Mouse (Mus musculus): ENCODE results near the gene Tpi1. TPM values are rescaled to one million over a fixed set of nuclear protein-coding genes. Genes with fewer than 3 reads are reported as not detected.
A peak's percentile ranks its signal among the peaks of the same experiment; 100 is the strongest.
"Not testable (repeated sequence)": the region's sequence is repeated elsewhere in the genome, so short reads cannot be mapped to it uniquely, and the experiment has no call there.

Gene Tpi1
- total RNA-seq, 1 experiment from 2014 or later, result 193 TPM

- ATAC-seq (replicated peaks in 1 of 2; ENCODE audit: insufficient read depth in 1 of 2, low FRiP score in 2 of 2, low TSS enrichment in 1 of 2, low read depth in 1 of 2, poor library complexity in 2 of 2, severe bottlenecking in 2 of 2), result no peak
These were observed 22.3 kb upstream of the Tpi1 start for GRCm38 (mm10) chr6:124836411-124836810.

- ATAC-seq (replicated peaks in 1 of 2; ENCODE audit: insufficient read depth in 1 of 2, low FRiP score in 2 of 2, low TSS enrichment in 1 of 2, low read depth in 1 of 2, poor library complexity in 2 of 2, severe bottlenecking in 2 of 2), result no peak
These were observed 21.4 kb upstream of the Tpi1 start for GRCm38 (mm10) chr6:124835531-124835930.

- no peak for ATAC-seq (replicated peaks in 1 of 2; ENCODE audit: insufficient read depth in 1 of 2, low FRiP score in 2 of 2, low TSS enrichment in 1 of 2, low read depth in 1 of 2, poor library complexity in 2 of 2, severe bottlenecking in 2 of 2)
These were observed 20.5 kb upstream of the Tpi1 start for GRCm38 (mm10) chr6:124834512-124835081.

GRCm38 (mm10) chr6:124831649-124832048 lies 17.6 kb upstream of the Tpi1 start:
- ATAC-seq (replicated peaks in 1 of 2; ENCODE audit: insufficient read depth in 1 of 2, low FRiP score in 2 of 2, low TSS enrichment in 1 of 2, low read depth in 1 of 2, poor library complexity in 2 of 2, severe bottlenecking in 2 of 2), result no peak

GRCm38 (mm10) chr6:124831199-124831598 lies 17.1 kb upstream of the Tpi1 start:
- ATAC-seq (replicated peaks in 1 of 2; ENCODE audit: insufficient read depth in 1 of 2, low FRiP score in 2 of 2, low TSS enrichment in 1 of 2, low read depth in 1 of 2, poor library complexity in 2 of 2, severe bottlenecking in 2 of 2), result not testable (repeated sequence)

- peak; percentile 74 to 76 for ATAC-seq (replicated peaks in 1 of 2; ENCODE audit: insufficient read depth in 1 of 2, low FRiP score in 2 of 2, low TSS enrichment in 1 of 2, low read depth in 1 of 2, poor library complexity in 2 of 2, severe bottlenecking in 2 of 2)
These were observed 16.0 kb upstream of the Tpi1 start for GRCm38 (mm10) chr6:124829799-124830700.

- ATAC-seq (replicated peaks in 1 of 2; ENCODE audit: insufficient read depth in 1 of 2, low FRiP score in 2 of 2, low TSS enrichment in 1 of 2, low read depth in 1 of 2, poor library complexity in 2 of 2, severe bottlenecking in 2 of 2), result peak; percentile 83
These were observed 15.0 kb upstream of the Tpi1 start, which contains the start of the genes Usp5 and Cdca3 for GRCm38 (mm10) chr6:124828868-124829798. Usp5 (minus strand) TSS chr6:124829484. Cdca3 (plus strand) TSS chr6:124829547.

GRCm38 (mm10) chr6:124828101-124828592 lies 14.1 kb upstream of the Tpi1 start:
- peak; percentile 4 to 10; a peak in 2 of 4 replicates for ATAC-seq (replicated peaks in 1 of 2; ENCODE audit: insufficient read depth in 1 of 2, low FRiP score in 2 of 2, low TSS enrichment in 1 of 2, low read depth in 1 of 2, poor library complexity in 2 of 2, severe bottlenecking in 2 of 2)

- ATAC-seq (replicated peaks in 1 of 2; ENCODE audit: insufficient read depth in 1 of 2, low FRiP score in 2 of 2, low TSS enrichment in 1 of 2, low read depth in 1 of 2, poor library complexity in 2 of 2, severe bottlenecking in 2 of 2), result no peak
These were observed 8.0 kb upstream of the Tpi1 start for GRCm38 (mm10) chr6:124822049-124822448.

GRCm38 (mm10) chr6:124820891-124821290 lies 6.8 kb upstream of the Tpi1 start:
- no peak for ATAC-seq (replicated peaks in 1 of 2; ENCODE audit: insufficient read depth in 1 of 2, low FRiP score in 2 of 2, low TSS enrichment in 1 of 2, low read depth in 1 of 2, poor library complexity in 2 of 2, severe bottlenecking in 2 of 2)

GRCm38 (mm10) chr6:124817971-124818370 lies 3.9 kb upstream of the Tpi1 start:
- ATAC-seq (replicated peaks in 1 of 2; ENCODE audit: insufficient read depth in 1 of 2, low FRiP score in 2 of 2, low TSS enrichment in 1 of 2, low read depth in 1 of 2, poor library complexity in 2 of 2, severe bottlenecking in 2 of 2), result peak in 1 of 2 experiments; percentile 62; a peak in 2 of 4 replicates

- ATAC-seq (replicated peaks in 1 of 2; ENCODE audit: insufficient read depth in 1 of 2, low FRiP score in 2 of 2, low TSS enrichment in 1 of 2, low read depth in 1 of 2, poor library complexity in 2 of 2, severe bottlenecking in 2 of 2), result no peak
These were observed 3.5 kb upstream of the Tpi1 start for GRCm38 (mm10) chr6:124817563-124817962.

GRCm38 (mm10) chr6:124817125-124817524 lies 3.0 kb upstream of the Tpi1 start:
- ATAC-seq (replicated peaks in 1 of 2; ENCODE audit: insufficient read depth in 1 of 2, low FRiP score in 2 of 2, low TSS enrichment in 1 of 2, low read depth in 1 of 2, poor library complexity in 2 of 2, severe bottlenecking in 2 of 2), result no peak

GRCm38 (mm10) chr6:124816611-124817010 lies 2.5 kb upstream of the Tpi1 start:
- ATAC-seq (replicated peaks in 1 of 2; ENCODE audit: insufficient read depth in 1 of 2, low FRiP score in 2 of 2, low TSS enrichment in 1 of 2, low read depth in 1 of 2, poor library complexity in 2 of 2, severe bottlenecking in 2 of 2), result no peak

GRCm38 (mm10) chr6:124814858-124815774 lies 1.0 kb upstream of the Tpi1 start:
- no peak for ATAC-seq (replicated peaks in 1 of 2; ENCODE audit: insufficient read depth in 1 of 2, low FRiP score in 2 of 2, low TSS enrichment in 1 of 2, low read depth in 1 of 2, poor library complexity in 2 of 2, severe bottlenecking in 2 of 2)

- ATAC-seq (replicated peaks in 1 of 2; ENCODE audit: insufficient read depth in 1 of 2, low FRiP score in 2 of 2, low TSS enrichment in 1 of 2, low read depth in 1 of 2, poor library complexity in 2 of 2, severe bottlenecking in 2 of 2), result no peak
These were observed 352 bp upstream of the Tpi1 start for GRCm38 (mm10) chr6:124814448-124814847.
